Mouse (Mus musculus): Measurements from ENCODE around the gene Tanc2.

GRCm38 (mm10) chr11:105835209-105835608 is 245.4 kb downstream of the Tanc2 start:
- TF ChIP-seq POLR2A (IDR thresholded peaks at IDR 0.05; ENCODE audit: control insufficient read depth, low read depth, low read length): no peak
- TF ChIP-seq CTCF (IDR thresholded peaks at IDR 0.05; ENCODE audit: control insufficient read depth, insufficient read depth, insufficient replicate concordance, low read depth, low read length): no peak
